Mouse (Mus musculus) brain, embryonic 18.5 days (tissue): ENCODE results near the gene Cdyl.

Source experiments
- DNase-seq: peaks from one replicate; pipeline ENCODE4 v3.0.0-alpha.2; 2012; ENCODE audit warnings: low read depth, low spot score

The Cdyl gene

GRCm38 (mm10) chr13:35911476-35911875, 251.8 kb downstream of the Cdyl start:
- no peak for DNase-seq
